Mouse (Mus musculus) spleen, adult 2 months (tissue): ENCODE measurements at regions not wholly inside any gene's neighbourhood (a gene's known extent, or its start where the extent isn't known, plus 50 kb on each side); places are given as distances from the start of the nearest gene placed in this dataset.

Experiments used
- DNase-seq, 2 experiments: peaks; one replicate each; pipeline versions ENCODE4 v3.0.0 to v3.0.0-alpha.2; 2012 to 2021; ENCODE audit warnings: low spot score in 2 of 2, low read depth in 1 of 2
- H3K27ac ChIP-seq: fragments of 200-500 bp; 2 replicates; pipeline ENCODE4 v1.5.1; 2012; ENCODE audit warnings: low read length, inconsistent platforms; ENCODE audit not compliant: insufficient read depth
- H3K27me3 ChIP-seq: fragments of 200-500 bp; 2 replicates; pipeline ENCODE4 v1.6.1; 2012; ENCODE audit warnings: mild to moderate bottlenecking, moderate library complexity, low read length, inconsistent platforms; ENCODE audit not compliant: control insufficient read depth, insufficient read depth
- H3K36me3 ChIP-seq: fragments of 200-500 bp; 2 replicates; pipeline ENCODE4 v1.6.1; 2012; ENCODE audit warnings: mild to moderate bottlenecking, low read length, inconsistent platforms; ENCODE audit not compliant: control insufficient read depth, insufficient read depth
- H3K4me1 ChIP-seq: fragments of 200-500 bp; 2 replicates; pipeline ENCODE4 v1.6.1; 2011; ENCODE audit warnings: inconsistent platforms; ENCODE audit not compliant: control insufficient read depth, insufficient read depth, insufficient read length
- H3K4me3 ChIP-seq: fragments of 200-500 bp; 2 replicates; pipeline ENCODE4 v1.5.1; 2011; ENCODE audit warnings: mild to moderate bottlenecking, inconsistent platforms; ENCODE audit not compliant: insufficient read depth, insufficient read length; ENCODE audit errors: extremely low read depth
- CTCF ChIP-seq: fragments of 200-500 bp; IDR thresholded peaks from 2 replicates; pipeline ENCODE4 v1.5.1; 2011; ENCODE audit warnings: mild to moderate bottlenecking, inconsistent platforms; ENCODE audit not compliant: insufficient read depth, insufficient read length, insufficient replicate concordance; ENCODE audit errors: extremely low read depth
- POLR2A ChIP-seq: fragments of 200-500 bp; IDR thresholded peaks from 2 replicates; pipeline ENCODE4 v1.6.1; 2011; ENCODE audit warnings: low read depth, low read length, inconsistent platforms
- WGBS: fragments of 180-500 bp; shearing (Covaris S2); methylation state at CpG from one replicate; pipeline ENCODE4 v1.1.7; 2018; 5-methylcytosine and 5-hydroxymethylcytosine counted together

DNA sequence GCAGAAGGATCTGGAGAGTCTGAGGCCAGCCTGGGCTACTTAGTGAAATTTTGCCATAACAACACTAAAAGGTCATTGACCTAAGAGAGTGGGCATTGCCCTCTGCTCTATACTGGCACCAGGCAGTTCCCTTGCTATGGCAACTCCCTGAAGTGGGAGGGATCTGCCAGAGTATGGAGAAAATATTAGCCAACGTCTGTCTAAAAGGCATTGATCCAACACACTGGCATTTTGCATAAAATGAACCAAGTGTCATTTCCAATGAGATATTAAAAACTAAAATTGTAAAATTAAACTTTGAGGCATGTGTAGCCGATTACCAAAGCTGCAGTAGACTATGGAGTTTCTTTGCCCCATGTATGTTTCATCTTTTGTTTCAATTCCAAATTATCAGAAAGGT, 57.6 kb upstream of the Mpp6 start:
- DNase-seq = no peak
- H3K36me3 ChIP-seq = no peaks in the 10 kb centered on the region
- no peak overlapping the region for H3K4me3 ChIP-seq
- no peaks in the 10 kb centered on the region for H3K27me3 ChIP-seq
- TF ChIP-seq POLR2A (no peak), CTCF (no peak)
- WGBS = 75% methylated on average over 2 of the region's 2 CpGs
- H3K27ac ChIP-seq = no peak overlapping the region
- no peaks in the 10 kb centered on the region for H3K4me1 ChIP-seq

- Histone ChIP-seq H3K27me3 (no peaks in the 10 kb centered on the region), H3K4me1 (no peaks in the 10 kb centered on the region), H3K36me3 (no peaks in the 10 kb centered on the region), H3K4me3 (no peak overlapping the region), H3K27ac (no peak overlapping the region)
- WGBS = 80% methylated on average over 2 of the region's 2 CpGs
- TF ChIP-seq POLR2A (no peak), CTCF (no peak)
- DNase-seq = no peak
Measured at GRCm38 (mm10) chr6:50053086-50053485, 57.0 kb upstream of the Mpp6 start.

DNA sequence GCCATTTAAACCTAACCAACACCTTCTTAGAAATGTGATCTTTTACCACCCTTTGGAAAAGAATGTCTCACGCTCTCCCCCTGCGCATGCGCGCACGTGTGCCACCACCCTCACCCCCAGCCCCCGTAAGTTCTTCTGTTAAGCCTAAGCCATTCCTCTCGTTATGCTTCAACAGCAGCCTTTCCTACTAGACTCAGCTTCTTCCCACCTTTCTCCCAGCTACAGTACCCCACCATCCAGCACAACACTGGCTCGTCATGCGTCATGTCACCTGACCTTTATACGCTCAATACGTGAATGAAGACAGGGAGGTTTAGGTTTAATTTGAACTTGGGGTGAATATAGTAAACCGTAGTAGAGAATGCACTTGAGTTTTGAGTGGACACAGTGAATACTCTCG, 55.8 kb upstream of the Mpp6 start:
- DNase-seq = no peak
- Histone ChIP-seq H3K27me3 (no peaks in the 10 kb centered on the region), H3K27ac (no peak overlapping the region), H3K4me1 (no peaks in the 10 kb centered on the region), H3K36me3 (no peaks in the 10 kb centered on the region), H3K4me3 (no peak overlapping the region)
- TF ChIP-seq POLR2A (no peak), CTCF (no peak)
- 96% methylated on average over 13 of the region's 13 CpGs for WGBS

DNA sequence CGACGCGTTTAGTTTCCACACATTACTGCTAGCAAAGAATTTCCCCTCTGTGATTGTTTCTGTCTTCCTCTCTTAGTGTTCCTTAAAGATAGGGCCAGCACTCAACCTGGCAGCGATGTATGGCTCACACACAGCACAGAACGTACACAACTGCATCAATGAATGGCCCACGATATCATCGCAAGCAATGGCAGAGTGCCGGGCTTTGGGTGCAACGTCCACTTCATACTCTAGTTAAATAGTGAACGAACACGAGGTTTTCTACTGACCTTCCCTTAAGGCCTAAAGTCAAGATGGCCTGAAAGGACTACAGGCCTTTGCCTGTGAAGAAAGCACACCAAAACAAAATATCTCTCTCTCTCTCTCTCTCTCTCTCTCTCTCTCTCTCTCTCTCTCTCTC, 51.4 kb upstream of the Mpp6 start:
- Histone ChIP-seq H3K36me3 (no peaks in the 10 kb centered on the region), H3K4me3 (no peak overlapping the region)
- WGBS = 90% methylated on average over 11 of the region's 11 CpGs

DNA sequence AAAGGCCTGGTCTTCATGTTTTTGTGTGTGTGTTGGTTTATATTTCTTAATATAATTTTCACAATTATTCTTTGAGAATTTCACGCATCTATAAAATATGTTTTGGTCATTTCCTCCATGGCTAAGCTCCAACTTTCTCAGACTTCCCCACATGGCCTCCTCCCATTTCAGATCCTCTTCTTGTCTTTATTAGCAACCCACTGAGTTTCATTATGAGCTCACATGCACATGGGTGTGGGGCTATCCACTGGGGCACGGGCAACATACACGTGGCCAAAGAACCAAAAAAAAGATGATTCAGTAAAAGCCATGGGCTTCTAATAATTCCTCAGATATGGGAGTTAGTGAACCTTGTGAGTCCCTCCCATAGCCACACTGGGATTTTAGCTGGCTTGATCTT, 50.1 kb upstream of the Mpp6 start:
- WGBS = 72% methylated on average over 3 of the region's 3 CpGs
- no peaks in the 10 kb centered on the region for H3K4me1 ChIP-seq
- H3K27me3 ChIP-seq = no peaks in the 10 kb centered on the region
- no peak overlapping the region for H3K4me3 ChIP-seq
- TF ChIP-seq POLR2A (no peak), CTCF (no peak)
- no peaks in the 10 kb centered on the region for H3K36me3 ChIP-seq
- no peak overlapping the region for H3K27ac ChIP-seq
- DNase-seq = no peak

More for the DNA sequence above, 51.4 kb upstream of the Mpp6 start:
- no peaks in the 10 kb centered on the region for H3K27me3 ChIP-seq
- TF ChIP-seq POLR2A (no peak), CTCF (no peak)
- H3K4me1 ChIP-seq = no peaks in the 10 kb centered on the region
- H3K27ac ChIP-seq = no peak overlapping the region
- DNase-seq = no peak
